Mouse (Mus musculus) forebrain, embryonic 12.5 days (tissue): Measurements from ENCODE around the gene Cxcr2. TPM values are rescaled to one million over a fixed set of nuclear protein-coding genes. Genes with fewer than 3 reads are reported as not detected.

Experiments used
- ATAC-seq: fragments of 200-750 bp; cut with Nextera tagmentation; 2 replicates; pipeline ENCODE4 v1.8.0; 2017; ENCODE audit warnings: moderate TSS enrichment; ENCODE audit not compliant: low FRiP score
- H3K27ac ChIP-seq: fragments of 300-500 bp; sonication (generic); 2 replicates; pipeline ENCODE4 v1.5.1; 2016; ENCODE audit warnings: mild to moderate bottlenecking
- H3K27me3 ChIP-seq: fragments of 300-500 bp; sonication (generic); 2 replicates; pipeline ENCODE4 v1.6.1; 2016; ENCODE audit warnings: mild to moderate bottlenecking
- H3K36me3 ChIP-seq: fragments of 300-500 bp; sonication (generic); replicated peaks from 2 replicates; pipeline ENCODE4 v1.6.1; 2016; ENCODE audit warnings: mild to moderate bottlenecking
- H3K4me1 ChIP-seq: fragments of 300-500 bp; sonication (generic); 2 replicates; pipeline ENCODE4 v1.6.1; 2016
- H3K4me2 ChIP-seq: fragments of 300-500 bp; sonication (generic); 2 replicates; pipeline ENCODE4 v1.6.1; 2016; ENCODE audit warnings: mild to moderate bottlenecking, moderate library complexity
- H3K4me3 ChIP-seq: fragments of 300-500 bp; sonication (generic); replicated peaks from 2 replicates; pipeline ENCODE4 v1.5.1; 2016; ENCODE audit warnings: mild to moderate bottlenecking
- H3K9ac ChIP-seq: fragments of 300-500 bp; sonication (generic); 2 replicates; pipeline ENCODE4 v1.6.1; 2016; ENCODE audit warnings: mild to moderate bottlenecking
- H3K9me3 ChIP-seq: fragments of 300-500 bp; sonication (generic); 2 replicates; pipeline ENCODE4 v1.6.1; 2016
- WGBS: fragments of 180-500 bp; shearing (Covaris S2); methylation state at CpG from one replicate; pipeline ENCODE4 v1.1.7; 2016; 5-methylcytosine and 5-hydroxymethylcytosine counted together
- polyA plus RNA-seq: library from polyadenylated mRNA; unstranded; fragments of >200 nt; fragmentation: Nextera tagmentation; extraction: Ambion mirVana; gene quantifications from 2 replicates; pipeline ENCODE4 v1.2.1, GENCODE M21; 2016

The Cxcr2 gene
- 0.14 TPM in 1 of 2 replicates, not detected in the other for polyA plus RNA-seq

DNA sequence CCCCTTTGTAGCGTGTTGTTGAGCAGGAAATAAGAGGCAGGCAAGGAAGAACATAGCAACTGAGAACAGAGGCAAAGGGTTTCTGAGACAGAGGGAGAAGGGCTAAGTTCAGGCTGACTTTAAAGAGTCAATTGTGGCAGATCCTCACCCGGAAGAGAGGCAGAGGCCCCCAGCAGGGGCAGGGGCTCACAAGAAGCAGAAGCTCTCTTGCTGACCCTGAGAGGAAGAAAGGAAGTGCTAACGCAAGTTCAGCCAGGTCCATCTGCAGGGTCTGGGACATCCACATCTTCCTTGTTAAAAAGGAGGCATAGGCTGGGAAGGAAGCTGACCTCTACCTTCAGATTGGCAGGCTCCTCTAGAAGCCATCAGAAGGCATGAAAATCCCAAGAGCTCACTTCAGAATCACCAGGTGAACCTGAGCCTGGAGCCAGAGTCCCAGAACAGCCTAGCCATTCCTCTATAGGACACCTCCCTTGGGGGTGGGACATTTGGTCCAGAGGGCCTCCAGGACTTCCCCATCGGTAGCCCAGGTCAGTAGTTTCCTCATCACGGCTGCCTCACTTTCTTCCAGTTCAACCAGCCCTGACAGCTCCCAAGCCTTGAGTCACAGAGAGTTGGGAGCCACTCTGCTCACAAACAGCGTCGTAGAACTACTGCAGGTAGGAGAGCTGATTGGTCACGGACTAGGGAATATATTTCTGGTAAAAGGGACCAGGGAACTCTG is at the start of gene Cxcr2:
Gene Cxcr2 (plus strand): TSS at position 529 of the 724 bp plus-strand sequence.
- Histone ChIP-seq H3K4me1 (no peaks in the 10 kb centered on the region), H3K27me3 (no peaks in the 10 kb centered on the region), H3K9ac (no peak within 1 kb of the TSS), H3K4me3 (no peak within 1 kb of the TSS), H3K4me2 (no peak within 1 kb of the TSS), H3K36me3 (no peaks in the 10 kb centered on the region), H3K27ac (no peak within 1 kb of the TSS), H3K9me3 (no peaks in the 10 kb centered on the region)
- 82% methylated on average over 8 of the region's 8 CpGs for WGBS
- ATAC-seq = no peak

DNA sequence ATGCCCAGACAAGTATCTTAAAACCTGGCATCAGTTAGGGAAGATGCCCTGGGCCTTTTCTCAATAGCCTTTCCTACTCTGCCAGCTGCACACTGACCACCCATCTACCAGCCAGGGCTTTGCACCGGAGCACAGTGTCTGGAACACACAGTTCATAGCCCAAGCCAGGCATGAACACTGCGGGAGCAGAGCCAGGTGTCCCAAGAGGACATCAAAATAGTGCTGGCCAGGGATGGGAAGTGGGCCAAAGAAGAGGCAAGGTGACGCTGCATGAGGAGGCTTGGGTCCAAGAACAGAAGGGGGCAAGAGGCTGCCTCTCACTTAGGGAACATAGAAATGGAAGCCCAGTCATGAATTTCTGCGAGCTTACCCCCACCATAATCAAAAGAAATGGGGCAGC is 48.1 kb upstream of the Cxcr2 start:
- no peak overlapping the region for H3K4me3 ChIP-seq
- no peaks in the 10 kb centered on the region for H3K9me3 ChIP-seq
- H3K4me1 ChIP-seq = peaks cover 56% of the 10 kb centered on the region
- ATAC-seq = no peak
- H3K9ac ChIP-seq = no peak overlapping the region
- H3K36me3 ChIP-seq = no peaks in the 10 kb centered on the region
- peaks cover 3% of the 10 kb centered on the region for H3K27me3 ChIP-seq
- H3K27ac ChIP-seq = no peak overlapping the region
- H3K4me2 ChIP-seq = no peak overlapping the region
- 89% methylated on average over 4 of the region's 4 CpGs for WGBS

DNA sequence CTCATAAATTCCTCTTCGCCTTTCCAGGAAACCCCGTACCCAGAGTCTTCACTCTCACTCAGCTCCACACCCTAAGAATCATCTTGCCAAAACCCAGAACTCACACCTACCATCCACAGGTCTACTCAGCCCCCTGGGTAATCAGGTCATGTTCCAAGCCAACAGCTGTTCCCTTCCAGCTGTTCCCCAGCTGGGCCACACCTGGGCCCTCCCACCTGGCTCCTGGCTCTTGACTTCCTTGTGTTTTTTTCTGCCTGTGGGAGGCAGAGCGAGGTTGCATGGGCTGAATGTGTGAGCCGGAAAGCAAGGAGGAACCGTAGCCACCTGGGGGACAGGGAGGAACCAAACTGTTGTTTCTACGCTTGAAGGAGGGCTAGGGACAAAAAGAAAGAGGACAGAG is 47.6 kb upstream of the Cxcr2 start:
- no peak overlapping the region; the same call in 1 of the 2 replicates for H3K27ac ChIP-seq
- no peak overlapping the region for H3K9ac ChIP-seq
- WGBS = 78% methylated on average over 6 of the region's 6 CpGs
- H3K9me3 ChIP-seq = no peaks in the 10 kb centered on the region
- no peak overlapping the region for H3K4me3 ChIP-seq
- peaks cover 62% of the 10 kb centered on the region for H3K4me1 ChIP-seq
- no peak overlapping the region for H3K4me2 ChIP-seq
- no peaks in the 10 kb centered on the region; the same call in 1 of the 2 replicates for H3K27me3 ChIP-seq
- H3K36me3 ChIP-seq = no peaks in the 10 kb centered on the region
- ATAC-seq = no peak

DNA sequence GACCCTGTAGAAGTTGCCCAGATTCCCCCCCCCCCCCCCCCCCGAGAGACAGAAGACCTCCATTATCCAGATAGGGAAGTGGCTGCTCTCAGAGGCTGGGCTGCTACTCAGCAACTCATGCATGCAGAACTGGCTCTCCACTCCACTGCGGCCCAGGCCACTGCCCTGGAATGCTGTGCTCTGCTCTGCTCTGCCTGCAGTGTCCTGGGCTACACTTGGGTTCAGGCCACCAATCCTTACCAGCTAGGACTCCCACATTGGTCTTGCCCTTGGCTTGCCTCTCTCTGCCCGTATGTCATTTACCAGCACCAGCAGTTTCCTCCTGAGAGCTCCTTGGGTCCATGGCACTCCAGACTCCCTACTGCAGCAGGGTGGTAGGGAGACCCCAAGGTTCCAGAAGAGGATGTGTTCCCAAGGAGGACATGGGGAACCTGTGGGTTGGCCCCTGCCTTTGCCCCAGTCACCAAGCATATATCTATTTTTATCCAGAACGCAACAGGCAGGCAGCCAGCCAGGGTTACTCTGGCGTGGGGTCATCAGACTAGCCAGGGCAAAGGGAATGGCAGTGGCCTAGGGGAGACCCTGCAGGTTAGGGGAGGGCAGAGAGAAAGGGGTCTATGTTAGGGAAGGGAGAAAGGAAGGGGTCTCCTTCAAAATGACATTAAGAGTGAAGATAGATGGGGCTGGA is 45.7 kb upstream of the Cxcr2 start:
- no peak overlapping the region for H3K27ac ChIP-seq
- peaks cover 71% of the 10 kb centered on the region for H3K4me1 ChIP-seq
- H3K27me3 ChIP-seq = no peaks in the 10 kb centered on the region; the same call in 1 of the 2 replicates
- H3K4me2 ChIP-seq = no peak overlapping the region
- no peak overlapping the region for H3K9ac ChIP-seq
- 67% methylated on average over 5 of the region's 5 CpGs for WGBS
- no peaks in the 10 kb centered on the region for H3K9me3 ChIP-seq
- H3K36me3 ChIP-seq = no peaks in the 10 kb centered on the region
- no peak overlapping the region for H3K4me3 ChIP-seq
- ATAC-seq = no peak

DNA sequence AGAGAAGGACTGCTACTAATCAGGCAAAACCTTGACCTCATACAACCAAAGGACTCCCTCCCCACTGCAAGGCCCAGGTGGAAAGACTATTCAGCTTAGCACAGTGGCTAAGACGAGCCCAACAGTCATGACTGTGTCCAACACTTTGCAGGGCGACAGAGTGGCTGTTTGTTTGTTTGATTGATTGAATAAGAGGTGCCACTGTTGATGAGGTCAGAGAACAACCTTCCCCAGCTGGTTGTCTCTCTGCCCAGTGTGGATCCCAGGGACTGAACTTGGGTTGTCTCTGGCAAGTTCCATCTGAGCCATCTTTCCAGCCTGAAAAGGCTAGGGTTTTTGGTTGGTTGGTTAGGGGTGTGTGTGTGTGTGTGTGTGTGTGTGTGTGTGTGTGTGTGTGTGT is 44.1 kb upstream of the Cxcr2 start:
- Histone ChIP-seq H3K27ac (no peak overlapping the region; the same call in 1 of the 2 replicates), H3K27me3 (no peaks in the 10 kb centered on the region; the same call in 1 of the 2 replicates), H3K36me3 (no peaks in the 10 kb centered on the region), H3K4me2 (no peak overlapping the region), H3K4me3 (no peak overlapping the region), H3K9me3 (no peaks in the 10 kb centered on the region), H3K9ac (no peak overlapping the region), H3K4me1 (peaks cover 56% of the 10 kb centered on the region)
- no peak for ATAC-seq
- 50% methylated on average over 2 of the region's 2 CpGs for WGBS

DNA sequence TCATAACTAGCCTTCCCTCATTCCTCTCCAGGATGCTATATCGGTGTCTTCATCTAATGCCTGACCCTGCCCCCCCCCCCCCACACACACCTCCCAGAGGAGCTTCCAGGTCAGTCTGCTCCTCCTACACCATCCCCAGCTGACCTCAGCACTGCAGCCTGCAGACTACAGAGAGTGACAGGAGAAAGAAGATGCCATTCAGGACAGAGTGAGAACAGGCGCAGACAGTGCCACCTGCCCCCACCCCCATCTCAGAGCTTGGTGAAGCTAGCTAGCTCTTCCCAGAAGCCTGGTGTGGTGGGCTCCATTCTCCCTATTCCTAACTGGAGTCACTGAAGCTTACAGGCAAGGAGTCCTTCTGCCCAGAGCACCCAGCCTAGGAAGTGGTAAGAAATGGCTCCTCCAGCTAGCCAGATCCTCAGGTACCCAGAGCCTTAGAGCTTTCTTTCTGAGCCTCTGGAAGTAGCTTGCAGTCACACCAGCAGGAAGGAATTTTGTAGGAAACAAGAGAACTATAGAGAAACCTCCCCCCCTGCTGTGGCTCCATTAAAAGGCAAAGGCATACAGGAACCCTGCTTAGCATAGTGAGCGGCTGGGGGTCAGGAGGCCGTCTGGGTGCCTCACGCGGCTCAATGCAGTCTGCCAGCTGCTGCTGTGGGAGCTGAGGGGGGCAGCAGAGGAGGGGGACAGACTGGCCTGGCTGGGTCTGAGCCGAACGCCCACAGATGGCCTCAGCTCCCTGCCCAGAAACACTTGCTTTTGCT is 42.7 kb upstream of the Cxcr2 start:
- no peaks in the 10 kb centered on the region for H3K36me3 ChIP-seq
- no peaks in the 10 kb centered on the region for H3K9me3 ChIP-seq
- H3K27ac ChIP-seq = peak overlapping the region; percentile 84
- H3K4me1 ChIP-seq = peaks cover 51% of the 10 kb centered on the region
- H3K4me2 ChIP-seq = peak overlapping the region; percentile 33
- H3K4me3 ChIP-seq = no peak overlapping the region
- H3K27me3 ChIP-seq = no peaks in the 10 kb centered on the region; the same call in 1 of the 2 replicates
- WGBS = 6% methylated on average over 8 of the region's 8 CpGs
- H3K9ac ChIP-seq = no peak overlapping the region
- ATAC-seq = peak; percentile 92

DNA sequence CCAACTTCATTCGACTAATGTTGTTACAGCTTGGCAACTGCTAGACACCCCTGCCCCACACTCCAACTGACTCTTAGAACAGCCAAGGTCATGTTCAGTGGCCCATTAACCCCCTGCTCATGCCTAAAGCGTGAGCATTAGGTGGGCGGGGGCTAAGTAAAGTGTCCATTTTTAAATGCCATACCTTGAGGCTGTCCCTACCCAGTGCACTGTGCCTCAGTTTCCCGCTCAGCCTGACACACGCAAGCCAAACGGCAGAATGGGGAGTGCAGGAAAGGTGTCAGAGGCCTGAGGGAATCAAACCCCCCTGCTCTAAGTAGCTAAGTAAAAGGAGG is 42.1 kb upstream of the Cxcr2 start:
- Histone ChIP-seq H3K9ac (no peak overlapping the region), H3K4me2 (peak overlapping the region; percentile 33), H3K27ac (peak overlapping the region; percentile 84), H3K36me3 (no peaks in the 10 kb centered on the region), H3K27me3 (no peaks in the 10 kb centered on the region; the same call in 1 of the 2 replicates), H3K4me3 (no peak overlapping the region), H3K9me3 (no peaks in the 10 kb centered on the region), H3K4me1 (peaks cover 51% of the 10 kb centered on the region)
- 16% methylated on average over 6 of the region's 6 CpGs for WGBS
- ATAC-seq = peak; percentile 59

DNA sequence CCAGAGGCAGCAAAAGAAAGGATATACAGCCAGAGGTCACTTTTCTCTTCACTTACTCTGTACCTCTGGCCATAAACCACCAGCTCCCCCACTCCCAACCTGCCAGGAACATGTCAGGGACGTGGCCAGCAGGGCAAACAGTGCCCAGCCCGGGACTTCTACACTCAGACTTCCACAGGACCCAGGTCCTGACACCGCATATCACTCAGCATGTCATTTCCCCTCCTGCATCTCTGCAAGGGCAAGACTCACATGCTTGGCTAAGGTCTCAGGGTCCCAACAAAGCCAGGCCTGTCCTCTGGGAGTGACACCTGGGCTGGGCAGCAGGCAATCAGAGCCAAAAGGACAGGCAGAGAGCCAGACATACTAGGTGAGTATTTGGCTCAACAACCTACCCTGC is 40.7 kb upstream of the Cxcr2 start:
- Histone ChIP-seq H3K4me1 (peaks cover 47% of the 10 kb centered on the region), H3K4me2 (no peak overlapping the region), H3K36me3 (no peaks in the 10 kb centered on the region), H3K4me3 (no peak overlapping the region), H3K9me3 (no peaks in the 10 kb centered on the region), H3K27ac (0 out of 2 replicates have a peak overlapping the region, but pooled peaks have one; percentile 13), H3K27me3 (no peaks in the 10 kb centered on the region), H3K9ac (no peak overlapping the region)
- WGBS = 77% methylated on average over 3 of the region's 3 CpGs
- ATAC-seq = no peak

DNA sequence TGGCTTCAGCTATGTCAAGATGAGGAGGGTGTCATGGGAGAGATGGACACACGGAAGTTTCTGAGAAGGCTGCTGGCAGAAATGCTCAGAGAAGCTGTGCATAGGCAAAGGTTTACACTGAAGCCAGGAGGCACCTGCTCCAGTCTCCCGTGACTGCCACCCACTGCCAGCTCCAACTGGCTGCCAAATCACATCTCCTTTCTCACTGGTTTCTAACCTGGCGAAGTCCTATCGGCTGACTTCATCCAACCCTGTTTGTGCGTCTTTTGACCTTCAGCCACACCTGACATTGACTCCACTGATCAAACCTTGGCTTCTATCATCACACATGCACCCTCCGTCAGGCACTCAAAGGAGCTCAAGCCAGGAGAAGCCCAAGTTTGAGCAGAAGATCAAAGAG is 35.9 kb upstream of the Cxcr2 start:
- Histone ChIP-seq H3K4me2 (no peak overlapping the region), H3K27me3 (peaks cover 16% of the 10 kb centered on the region), H3K27ac (no peak overlapping the region), H3K4me1 (peaks cover 13% of the 10 kb centered on the region), H3K9ac (no peak overlapping the region), H3K9me3 (no peaks in the 10 kb centered on the region), H3K36me3 (no peaks in the 10 kb centered on the region), H3K4me3 (no peak overlapping the region)
- WGBS = 90% methylated on average over 6 of the region's 6 CpGs
- no peak for ATAC-seq

DNA sequence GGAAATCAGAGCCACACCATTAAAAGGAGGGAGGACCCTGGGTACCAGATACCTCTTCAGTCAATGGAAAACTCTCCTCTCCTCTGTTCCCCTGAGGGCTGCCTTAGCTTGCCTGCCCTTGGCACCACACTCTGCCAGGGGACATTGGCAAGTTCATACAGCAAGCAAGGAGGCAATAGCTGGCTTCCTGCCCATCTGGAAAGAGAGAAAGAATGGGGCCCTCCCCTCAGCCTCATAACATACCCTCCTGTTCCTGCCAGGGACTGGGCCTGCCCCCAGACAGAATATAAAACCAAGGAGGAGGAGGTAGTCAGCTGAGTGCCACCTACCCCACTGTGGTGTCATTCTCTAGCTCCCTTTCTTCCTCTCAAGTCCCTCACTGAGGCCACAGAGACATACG is 34.7 kb upstream of the Cxcr2 start:
- Histone ChIP-seq H3K27ac (no peak overlapping the region), H3K4me2 (no peak overlapping the region), H3K4me1 (peaks cover 13% of the 10 kb centered on the region), H3K4me3 (no peak overlapping the region), H3K27me3 (peaks cover 29% of the 10 kb centered on the region), H3K9me3 (no peaks in the 10 kb centered on the region), H3K9ac (no peak overlapping the region), H3K36me3 (no peaks in the 10 kb centered on the region)
- ATAC-seq = no peak
- 87% methylated on average over 1 of the region's 1 CpGs for WGBS

DNA sequence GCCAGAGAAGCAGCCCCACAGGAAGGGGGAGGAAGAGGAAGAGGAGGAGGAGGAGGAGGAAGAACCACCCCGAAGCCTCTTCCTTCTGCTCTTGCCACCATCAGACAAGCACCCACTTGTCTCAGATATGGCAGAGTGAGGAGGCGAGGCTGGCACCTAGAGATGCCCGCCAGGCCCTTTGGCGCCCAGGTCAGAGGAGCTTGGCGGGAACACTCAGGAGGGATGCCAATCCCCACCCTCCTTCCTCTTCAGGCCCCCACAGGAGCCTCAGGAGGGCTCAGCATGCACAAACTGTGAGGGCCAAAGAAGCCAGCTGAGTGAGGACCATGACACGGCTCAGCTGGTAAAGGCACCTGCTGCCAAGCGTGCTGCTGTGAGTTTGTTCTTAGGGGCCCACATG is 32.7 kb upstream of the Cxcr2 start:
- no peak overlapping the region for H3K27ac ChIP-seq
- no peaks in the 10 kb centered on the region for H3K36me3 ChIP-seq
- peaks cover 26% of the 10 kb centered on the region for H3K4me1 ChIP-seq
- H3K4me3 ChIP-seq = no peak overlapping the region
- WGBS = 87% methylated on average over 7 of the region's 7 CpGs
- H3K9me3 ChIP-seq = no peaks in the 10 kb centered on the region
- ATAC-seq = no peak
- peaks cover 43% of the 10 kb centered on the region for H3K27me3 ChIP-seq
- no peak overlapping the region for H3K9ac ChIP-seq
- no peak overlapping the region for H3K4me2 ChIP-seq

DNA sequence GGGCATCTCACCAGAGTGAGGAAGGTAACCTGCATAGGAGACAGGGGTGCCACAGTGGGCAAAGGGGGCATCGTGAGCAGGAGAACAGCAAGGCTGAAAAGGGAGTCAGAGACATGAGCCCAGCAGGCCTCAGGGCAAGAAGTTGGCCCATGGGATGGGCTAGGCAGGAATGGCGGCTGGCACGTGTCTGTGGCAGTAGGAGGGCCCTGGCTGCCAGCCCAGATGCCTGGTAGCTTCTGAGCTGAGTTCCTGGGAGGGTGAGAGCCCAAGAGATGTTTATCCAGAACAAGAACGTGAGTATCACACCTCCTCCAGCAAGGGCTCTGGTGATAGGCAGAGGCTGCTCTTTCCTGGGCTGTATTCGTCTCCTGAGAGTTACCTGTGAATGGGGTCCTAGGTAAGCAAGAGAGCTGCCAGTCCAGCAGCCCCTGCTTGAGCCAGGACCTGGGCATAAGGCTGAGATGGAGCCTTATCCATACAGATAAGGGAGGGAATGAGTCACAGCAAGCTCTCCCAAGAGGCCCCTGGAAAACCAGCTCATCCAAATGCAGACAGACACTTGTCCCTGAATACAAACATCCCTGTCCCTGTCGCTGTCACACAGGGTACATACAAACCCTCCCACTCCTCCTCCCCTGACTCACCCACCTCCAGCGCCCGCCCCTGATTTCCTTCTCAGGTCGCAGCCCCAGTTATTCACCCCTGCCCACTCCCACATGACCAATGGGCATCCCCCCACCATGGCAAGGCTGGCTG is 31.8 kb upstream of the Cxcr2 start:
- Histone ChIP-seq H3K27me3 (peaks cover 45% of the 10 kb centered on the region), H3K4me2 (no peak overlapping the region), H3K36me3 (no peaks in the 10 kb centered on the region), H3K9me3 (no peaks in the 10 kb centered on the region), H3K27ac (no peak overlapping the region), H3K9ac (no peak overlapping the region; the same call in 1 of the 2 replicates), H3K4me1 (peaks cover 26% of the 10 kb centered on the region), H3K4me3 (no peak overlapping the region)
- ATAC-seq = no peak
- 61% methylated on average over 9 of the region's 9 CpGs for WGBS
